Mouse (Mus musculus) C2C12 (cell line): ENCODE measurements around the gene Kdm5c. TPM values are rescaled to one million over a fixed set of nuclear protein-coding genes. Genes with fewer than 3 reads are reported as not detected.

Experiments
- H3K27me3 ChIP-seq: one replicate; pipeline ENCODE4 v1.6.1; 2011; ENCODE audit not compliant: control insufficient read depth, insufficient read depth, insufficient read length
- H3K36me3 ChIP-seq: one replicate; pipeline ENCODE4 v1.6.1; 2011; ENCODE audit not compliant: control insufficient read depth, insufficient read depth
- H3K4me3 ChIP-seq: one replicate; pipeline ENCODE4 v1.5.1; 2011; ENCODE audit warnings: mild to moderate bottlenecking, control low read depth; ENCODE audit not compliant: poor library complexity, insufficient read depth, severe bottlenecking
- H3K79me2 ChIP-seq: one replicate; pipeline ENCODE4 v1.6.1; 2011; ENCODE audit not compliant: control insufficient read depth, insufficient read depth
- H3K79me3 ChIP-seq: one replicate; pipeline ENCODE4 v1.6.1; 2011; ENCODE audit warnings: low read depth, control low read depth
- H3ac ChIP-seq: one replicate; pipeline ENCODE3; 2011; ENCODE audit warnings: low read depth; ENCODE audit not compliant: control insufficient read depth, insufficient read length
- CEBPB ChIP-seq: IDR thresholded peaks from one replicate; pipeline ENCODE4 v1.6.1; 2011; ENCODE audit warnings: low read depth, mild to moderate bottlenecking, control low read depth, moderate library complexity
- CTCF ChIP-seq: IDR thresholded peaks from one replicate; pipeline ENCODE4 v1.5.1; 2011; ENCODE audit not compliant: control insufficient read depth, insufficient read depth, insufficient read length
- FOSL1 ChIP-seq: IDR thresholded peaks from one replicate; pipeline ENCODE4 v1.8.0; 2011; ENCODE audit warnings: mild to moderate bottlenecking, low read length; ENCODE audit not compliant: poor library complexity, insufficient read depth, severe bottlenecking
- MAX ChIP-seq: IDR thresholded peaks from one replicate; pipeline ENCODE4 v1.6.1; 2011; ENCODE audit warnings: mild to moderate bottlenecking, control low read depth
- MYOD1 ChIP-seq: IDR thresholded peaks from one replicate; pipeline ENCODE4 v1.6.1; 2011; ENCODE audit warnings: low read depth; ENCODE audit not compliant: control insufficient read depth, insufficient read length
- MYOG ChIP-seq: IDR thresholded peaks from one replicate; pipeline ENCODE4 v1.6.1; 2011; ENCODE audit not compliant: control insufficient read depth, insufficient read length; ENCODE audit errors: extremely low read depth
- USF1 ChIP-seq: IDR thresholded peaks from one replicate; pipeline ENCODE4 v1.6.1; 2011; ENCODE audit warnings: low read depth, mild to moderate bottlenecking, control low read depth, moderate library complexity
- polyA plus RNA-seq: library from polyadenylated mRNA; unstranded; fragments of >200 nt; fragmentation: generic; extraction: Trizol; gene quantifications from one replicate; pipeline ENCODE4 v1.2.1, GENCODE M21; 2012; ENCODE audit warnings: missing spikeins

The Kdm5c gene
- polyA plus RNA-seq, 1 experiment, result 35.7 TPM

DNA sequence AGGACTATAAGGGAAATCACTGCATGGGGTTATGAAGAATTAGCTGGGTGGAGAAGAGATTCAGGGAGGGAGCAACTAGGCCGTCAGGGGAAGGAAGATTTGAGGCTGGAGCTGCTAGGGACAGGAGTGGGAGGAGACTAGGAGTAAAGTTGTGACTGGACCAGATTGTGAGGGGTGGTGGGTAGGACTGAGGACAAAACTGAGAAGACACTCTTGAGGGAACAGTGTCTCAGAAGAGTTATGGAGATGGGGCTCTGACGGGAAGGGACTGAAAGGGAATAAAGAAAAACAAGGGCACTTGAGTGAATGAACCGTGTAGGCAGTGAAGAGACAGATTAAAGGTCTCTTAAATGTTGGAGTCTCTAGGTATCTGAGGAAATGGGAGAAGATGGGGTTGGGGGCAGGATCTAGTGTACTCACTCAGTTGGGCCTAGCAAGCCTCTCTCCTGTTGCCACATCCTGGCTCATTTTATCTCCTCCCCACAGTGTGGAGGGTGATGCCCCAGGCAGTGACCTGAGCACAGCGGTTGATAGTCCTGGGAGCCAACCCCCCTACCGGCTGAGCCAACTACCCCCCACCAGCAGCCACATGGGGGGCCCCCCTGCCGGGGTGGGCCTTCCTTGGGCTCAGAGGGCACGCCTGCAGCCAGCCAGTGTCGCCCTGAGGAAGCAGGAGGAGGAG is 30.3 kb upstream of the Kdm5c start:
- H3K27me3 ChIP-seq, result no peaks in the 10 kb centered on the region
- no peaks in the 10 kb centered on the region for H3K36me3 ChIP-seq
- H3K79me2 ChIP-seq, result no peaks in the 10 kb centered on the region
- no peak overlapping the region for H3K4me3 ChIP-seq
- no peaks in the 10 kb centered on the region for H3K79me3 ChIP-seq
- TF ChIP-seq MYOG (no peak), MYOD1 (no peak), USF1 (no peak), CEBPB (no peak), CTCF (no peak), MAX (no peak), FOSL1 (no peak)
- no peak overlapping the region for H3ac ChIP-seq

DNA sequence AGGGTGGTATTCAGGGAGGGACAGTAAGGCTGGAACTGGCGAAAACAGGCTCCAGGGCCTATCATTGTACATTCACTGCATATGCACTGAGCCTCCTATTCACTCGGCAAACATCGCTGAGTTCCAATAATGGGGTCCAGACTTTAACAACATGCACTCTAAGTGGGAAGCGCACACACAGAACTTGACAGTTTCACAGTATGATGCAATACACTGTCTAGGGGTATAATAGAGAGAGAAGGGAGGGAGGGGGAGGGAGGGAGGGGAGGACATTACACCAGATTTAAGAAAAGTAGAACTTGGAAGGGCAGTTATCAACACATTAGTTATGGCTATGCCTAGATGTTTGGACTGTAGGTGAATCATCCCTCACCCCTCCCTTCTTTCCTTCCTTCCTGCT is 29.6 kb upstream of the Kdm5c start:
- Histone ChIP-seq H3K79me3 (no peaks in the 10 kb centered on the region), H3K27me3 (no peaks in the 10 kb centered on the region), H3K4me3 (no peak overlapping the region), H3K36me3 (no peaks in the 10 kb centered on the region), H3ac (no peak overlapping the region), H3K79me2 (no peaks in the 10 kb centered on the region)
- no peak for TF ChIP-seq CTCF

DNA sequence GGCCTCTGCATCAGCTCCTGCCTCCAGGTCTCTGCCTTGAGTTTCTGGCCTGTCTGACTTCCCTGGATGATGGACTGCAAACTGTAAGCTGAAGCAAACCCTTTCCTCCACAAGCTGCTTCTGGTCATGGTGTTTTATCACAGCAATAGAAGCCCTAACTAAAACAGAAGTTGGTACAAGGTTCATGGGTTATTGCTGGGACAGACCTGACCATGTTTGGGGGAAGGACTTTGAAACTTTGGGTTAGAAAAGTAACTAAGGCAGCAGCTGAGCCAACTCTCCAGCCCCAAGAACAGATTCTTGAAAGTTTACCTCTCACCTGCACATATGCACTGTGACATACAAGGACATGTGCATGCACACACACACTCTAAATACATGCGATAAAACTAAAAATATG is 27.3 kb upstream of the Kdm5c start:
- Histone ChIP-seq H3K79me2 (no peaks in the 10 kb centered on the region), H3K79me3 (no peaks in the 10 kb centered on the region), H3K36me3 (no peaks in the 10 kb centered on the region), H3ac (no peak overlapping the region), H3K27me3 (no peaks in the 10 kb centered on the region), H3K4me3 (no peak overlapping the region)
- no peak for TF ChIP-seq CEBPB
- no peak for TF ChIP-seq MYOG
- TF ChIP-seq CTCF, result no peak
- no peak for TF ChIP-seq USF1
- no peak for TF ChIP-seq FOSL1
- no peak for TF ChIP-seq MYOD1
- no peak for TF ChIP-seq MAX

DNA sequence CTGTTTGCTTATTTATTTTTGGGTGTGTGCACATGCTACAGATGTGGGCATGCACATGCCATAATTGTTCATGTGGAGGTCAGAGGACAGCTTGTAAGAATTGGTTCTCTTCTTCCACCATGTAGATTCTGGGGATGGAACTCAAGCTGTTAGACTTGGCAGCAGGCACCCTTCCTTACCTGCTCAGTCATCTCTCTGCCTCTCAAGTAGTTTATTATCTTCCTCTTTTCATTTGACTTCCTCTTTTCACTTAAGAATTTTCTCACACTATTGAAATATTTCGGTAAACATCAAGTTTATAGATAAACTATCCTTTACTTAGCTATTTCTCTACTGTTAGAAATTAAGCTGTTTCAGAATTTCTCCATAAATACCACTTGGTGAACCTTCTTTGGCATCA is 18.1 kb upstream of the Kdm5c start:
- no peaks in the 10 kb centered on the region for H3K27me3 ChIP-seq
- H3K79me3 ChIP-seq, result no peaks in the 10 kb centered on the region

DNA sequence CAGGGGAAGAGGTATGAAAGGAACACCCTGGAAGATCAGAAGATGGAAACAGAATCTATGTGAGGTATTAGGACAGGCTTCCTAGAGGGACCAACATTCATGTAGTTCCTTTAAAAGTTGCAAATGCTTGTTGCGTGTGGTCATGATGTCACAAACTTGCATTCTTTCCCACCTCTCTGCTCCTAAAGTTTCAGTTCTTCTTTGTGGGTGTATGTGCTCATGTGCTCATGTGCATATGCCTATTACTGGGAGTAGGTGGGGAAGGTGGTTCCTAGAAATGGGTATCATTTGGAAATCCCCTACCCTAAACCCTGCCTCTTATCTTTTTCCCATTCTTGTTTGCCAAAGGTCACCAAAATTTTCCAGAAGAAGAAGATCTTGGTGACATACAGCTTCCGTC is 14.3 kb upstream of the Kdm5c start:
- no peaks in the 10 kb centered on the region for H3K79me3 ChIP-seq
- no peak overlapping the region for H3ac ChIP-seq
- H3K27me3 ChIP-seq, result no peaks in the 10 kb centered on the region
- TF ChIP-seq FOSL1, result no peak
- TF ChIP-seq CTCF, result no peak
- no peak for TF ChIP-seq MYOG
- no peak for TF ChIP-seq USF1
- no peak for TF ChIP-seq MAX
- TF ChIP-seq CEBPB, result no peak
- no peak for TF ChIP-seq MYOD1
- no peaks in the 10 kb centered on the region for H3K79me2 ChIP-seq
- H3K36me3 ChIP-seq, result no peaks in the 10 kb centered on the region
- no peak overlapping the region for H3K4me3 ChIP-seq

More for the DNA sequence above, 18.1 kb upstream of the Kdm5c start:
- H3K79me2 ChIP-seq, result no peaks in the 10 kb centered on the region
- H3K36me3 ChIP-seq, result no peaks in the 10 kb centered on the region
- TF ChIP-seq USF1 (no peak), MYOG (no peak), FOSL1 (no peak), MAX (no peak), CEBPB (no peak), MYOD1 (no peak), CTCF (no peak)
- no peak overlapping the region for H3K4me3 ChIP-seq
- no peak overlapping the region for H3ac ChIP-seq

DNA sequence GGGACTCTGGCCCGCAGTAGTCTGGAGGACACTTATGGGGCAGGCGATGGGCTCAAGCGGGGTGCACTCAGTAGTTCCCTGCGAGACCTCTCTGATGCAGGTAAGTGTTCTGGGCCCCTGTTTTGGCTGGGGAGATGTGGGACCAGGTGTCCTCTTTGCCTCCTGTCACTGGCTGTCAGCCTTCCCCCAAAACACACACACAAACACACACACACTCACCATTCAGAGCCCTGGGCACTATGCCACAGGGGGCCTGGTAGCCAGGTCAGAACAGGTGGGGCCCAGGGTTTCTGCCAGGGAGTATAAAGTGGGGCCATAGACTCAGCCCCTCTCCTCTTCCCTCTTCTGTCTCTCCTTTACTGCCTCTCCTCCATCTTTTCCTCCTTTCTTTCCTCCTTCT is 11.1 kb upstream of the Kdm5c start:
- no peak for TF ChIP-seq FOSL1
- TF ChIP-seq MYOG, result no peak
- no peak for TF ChIP-seq MYOD1
- no peak for TF ChIP-seq MAX
- no peak for TF ChIP-seq CEBPB
- TF ChIP-seq USF1, result no peak
- no peak for TF ChIP-seq CTCF
- no peaks in the 10 kb centered on the region for H3K36me3 ChIP-seq
- no peaks in the 10 kb centered on the region for H3K27me3 ChIP-seq
- H3K79me2 ChIP-seq, result no peaks in the 10 kb centered on the region
- H3K79me3 ChIP-seq, result no peaks in the 10 kb centered on the region
- no peak overlapping the region for H3ac ChIP-seq
- no peak overlapping the region for H3K4me3 ChIP-seq
